Mouse (Mus musculus) hindbrain, embryonic 10.5 days (tissue): ENCODE data around the gene Hsp90b1. TPM values are rescaled to one million over a fixed set of nuclear protein-coding genes. Genes with fewer than 3 reads are reported as not detected.
"Not testable (repeated sequence)": the region's sequence is repeated elsewhere in the genome, so short reads cannot be mapped to it uniquely, and the experiment has no call there.

Source experiments
- DNase-seq: peaks from one replicate; pipeline ENCODE4 v3.0.0-alpha.2; 2017; ENCODE audit warnings: low spot score
- H3K27ac ChIP-seq: fragments of 300-500 bp; sonication (generic); 2 replicates; pipeline ENCODE4 v1.5.1; 2016; ENCODE audit warnings: mild to moderate bottlenecking, moderate library complexity
- H3K27me3 ChIP-seq: fragments of 300-500 bp; sonication (generic); 2 replicates; pipeline ENCODE4 v1.6.1; 2016; ENCODE audit warnings: mild to moderate bottlenecking; ENCODE audit not compliant: poor library complexity, insufficient read depth, severe bottlenecking
- H3K36me3 ChIP-seq: fragments of 300-500 bp; sonication (generic); 2 replicates; pipeline ENCODE4 v1.6.1; 2016; ENCODE audit warnings: mild to moderate bottlenecking, moderate library complexity
- H3K4me1 ChIP-seq: fragments of 300-500 bp; sonication (generic); replicated peaks from 2 replicates; pipeline ENCODE4 v1.6.1; 2016; ENCODE audit warnings: mild to moderate bottlenecking
- H3K4me3 ChIP-seq: fragments of 300-500 bp; sonication (generic); 2 replicates; pipeline ENCODE4 v1.5.1; 2016; ENCODE audit warnings: mild to moderate bottlenecking, moderate library complexity
- H3K9me3 ChIP-seq: fragments of 300-500 bp; sonication (generic); 2 replicates; pipeline ENCODE4 v1.6.1; 2016; ENCODE audit warnings: mild to moderate bottlenecking, moderate library complexity
- WGBS: fragments of 180-500 bp; shearing (Covaris S2); methylation state at CpG from one replicate; pipeline ENCODE4 v1.1.7; 2016; 5-methylcytosine and 5-hydroxymethylcytosine counted together
- polyA plus RNA-seq: library from polyadenylated mRNA; unstranded; fragments of >200 nt; fragmentation: Nextera tagmentation; extraction: Ambion mirVana; gene quantifications from 2 replicates; pipeline ENCODE4 v1.2.1, GENCODE M21; 2016

Hsp90b1 gene
- polyA plus RNA-seq, 1 experiment from 2014 or later, result 412 TPM

DNA sequence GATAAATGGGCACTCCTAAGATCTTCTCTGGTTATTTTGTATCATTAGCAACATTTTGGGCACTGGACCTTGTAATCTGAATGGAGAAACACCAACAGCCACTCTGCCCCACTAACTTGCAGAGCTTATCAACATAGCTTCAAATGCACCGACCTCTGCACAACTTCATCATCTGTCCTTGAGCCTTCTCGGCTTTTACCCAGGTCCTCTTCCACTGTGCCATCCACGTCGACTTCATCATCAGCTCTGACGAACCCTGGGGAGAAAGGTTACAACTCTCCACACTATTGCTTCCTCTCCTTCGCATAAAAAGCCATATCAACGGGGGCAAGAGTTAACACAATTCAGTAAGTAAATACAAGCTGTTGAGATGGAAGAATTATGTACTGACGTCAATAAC, 1.2 kb downstream of the Hsp90b1 start:
- peaks cover 54% of the 10 kb centered on the region for H3K4me1 ChIP-seq
- no peaks in the 10 kb centered on the region for H3K27me3 ChIP-seq
- no peak for DNase-seq
- H3K9me3 ChIP-seq, result no peaks in the 10 kb centered on the region
- peak overlapping the region; percentile 94 for H3K4me3 ChIP-seq
- peaks cover 50% of the 10 kb centered on the region for H3K36me3 ChIP-seq
- H3K27ac ChIP-seq, result peak overlapping the region; percentile 98
- 10% methylated on average over 8 of the region's 8 CpGs for WGBS

DNA sequence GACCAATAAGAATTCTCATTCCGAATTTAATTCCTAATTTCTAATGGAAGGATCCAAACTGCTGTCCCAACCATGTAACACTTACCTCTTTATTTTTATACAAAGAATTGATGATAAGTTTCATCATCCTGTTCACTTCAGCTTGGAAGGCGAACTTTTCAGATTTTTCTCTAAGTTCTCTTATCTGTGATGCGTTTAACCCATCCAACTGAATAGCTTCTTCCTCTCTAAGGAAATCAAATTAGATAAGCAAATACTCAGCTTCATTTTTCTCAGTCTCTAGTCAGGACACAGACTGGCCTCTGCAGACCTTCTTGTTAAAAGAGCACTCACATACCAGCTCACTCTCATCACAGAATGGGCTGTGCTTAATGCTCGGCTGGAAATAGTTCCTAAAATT, 1.9 kb downstream of the Hsp90b1 start:
- Histone ChIP-seq H3K4me3 (peak overlapping the region; percentile 94), H3K27me3 (no peaks in the 10 kb centered on the region), H3K27ac (no peak overlapping the region), H3K9me3 (no peaks in the 10 kb centered on the region), H3K4me1 (peaks cover 54% of the 10 kb centered on the region), H3K36me3 (peaks cover 58% of the 10 kb centered on the region)
- DNase-seq, result no peak
- WGBS, result 83% methylated on average over 4 of the region's 4 CpGs

DNA sequence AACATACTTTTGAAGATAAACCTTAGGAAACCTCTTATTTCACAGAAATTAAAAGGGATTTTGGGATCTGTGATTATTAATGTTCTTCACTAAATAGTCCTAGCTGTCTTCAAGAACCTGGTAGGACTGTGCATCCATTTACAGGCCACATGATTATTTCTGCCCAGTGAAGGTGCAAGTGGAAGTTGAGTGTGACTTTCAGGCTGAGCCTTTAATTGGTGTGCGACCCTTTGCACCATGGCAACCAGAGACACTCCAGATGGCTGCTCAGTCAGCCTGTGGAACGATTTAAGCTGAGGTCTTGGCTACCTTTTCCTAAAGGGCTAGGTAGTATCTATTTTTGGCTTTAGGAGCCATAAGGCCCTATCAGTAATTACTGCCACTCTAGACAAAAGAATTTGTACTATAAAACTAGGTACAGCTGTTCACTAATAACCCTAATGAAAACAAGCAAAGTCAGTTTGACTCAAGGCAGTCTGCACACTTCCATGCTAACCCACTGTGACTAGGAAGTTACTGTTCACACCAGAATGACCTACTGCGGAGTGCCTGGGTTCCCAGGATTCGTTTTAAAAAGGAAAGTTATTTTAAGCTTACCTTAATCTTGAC, 2.9 kb downstream of the Hsp90b1 start:
- DNase-seq, result no peak
- Histone ChIP-seq H3K36me3 (peaks cover 68% of the 10 kb centered on the region), H3K4me3 (peak overlapping the region; percentile 94), H3K27me3 (no peaks in the 10 kb centered on the region), H3K27ac (no peak overlapping the region), H3K4me1 (peaks cover 54% of the 10 kb centered on the region), H3K9me3 (no peaks in the 10 kb centered on the region)
- 66% methylated on average over 4 of the region's 4 CpGs for WGBS

DNA sequence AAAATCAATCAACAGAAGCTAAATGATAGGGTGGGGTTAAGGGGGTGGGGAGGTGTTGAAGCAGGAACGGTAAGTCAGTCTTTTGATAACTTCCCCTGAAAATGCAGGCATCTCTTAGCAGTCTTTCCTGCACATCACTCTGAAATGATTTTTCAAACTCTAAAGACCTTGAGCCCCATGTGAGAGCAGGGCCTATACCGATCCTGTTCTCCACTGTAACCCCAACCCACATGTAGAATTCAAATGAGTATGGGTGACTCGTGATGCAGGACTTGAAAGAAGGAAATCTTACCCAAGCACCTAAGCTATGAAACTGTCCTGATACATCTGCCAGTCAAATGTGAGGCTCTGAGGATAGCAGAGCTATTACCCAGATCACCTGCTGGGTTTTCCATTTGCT, 4.3 kb downstream of the Hsp90b1 start:
- peak overlapping the region; percentile 24 for H3K4me3 ChIP-seq
- peaks cover 81% of the 10 kb centered on the region for H3K36me3 ChIP-seq
- H3K9me3 ChIP-seq, result no peaks in the 10 kb centered on the region
- H3K4me1 ChIP-seq, result peaks cover 47% of the 10 kb centered on the region
- no peak for DNase-seq
- no peaks in the 10 kb centered on the region for H3K27me3 ChIP-seq
- no peak overlapping the region for H3K27ac ChIP-seq
- 86% methylated on average over 3 of the region's 3 CpGs for WGBS

DNA sequence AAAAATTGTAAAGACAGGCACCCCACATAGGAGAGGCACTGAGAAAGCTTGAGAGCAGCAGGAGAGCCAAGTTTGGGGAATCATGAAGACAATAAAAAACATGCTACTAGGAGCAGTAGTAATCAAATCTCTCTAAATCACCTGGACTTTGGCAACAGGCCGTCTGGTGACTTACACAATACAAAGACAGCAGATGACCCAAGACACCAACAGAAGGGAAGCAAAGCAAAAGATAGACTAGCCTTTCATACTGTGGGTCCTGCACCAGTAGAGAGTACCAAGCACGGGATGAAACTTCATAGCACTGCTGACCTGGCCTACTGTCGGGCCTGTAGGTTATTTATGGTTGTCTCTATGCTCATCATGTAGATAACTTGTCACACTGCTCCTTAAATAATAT, 5.1 kb downstream of the Hsp90b1 start:
- H3K36me3 ChIP-seq, result peaks cover 88% of the 10 kb centered on the region

DNA sequence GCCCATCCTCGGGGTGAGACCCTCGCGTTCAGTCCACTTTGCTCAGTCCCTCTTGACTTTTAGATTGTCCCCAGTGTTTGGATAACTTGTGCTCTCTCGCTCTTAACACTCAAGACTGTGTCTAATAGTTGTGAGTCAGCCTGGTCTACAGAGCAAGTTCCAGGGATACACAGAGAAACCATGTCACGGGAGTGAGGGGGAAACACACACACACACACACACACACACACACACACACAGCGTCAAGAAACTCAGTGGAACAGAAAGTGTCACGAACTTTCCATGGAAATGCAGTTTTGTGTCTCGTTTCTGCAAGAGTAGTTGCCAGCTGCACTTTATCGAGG, 19.3 kb downstream of the Hsp90b1 start:
- H3K4me1 ChIP-seq, DNase-seq, H3K27me3 ChIP-seq, H3K9me3 ChIP-seq: not testable (repeated sequence)
- peaks cover 16% of the 10 kb centered on the region for H3K36me3 ChIP-seq
- peak overlapping the region; percentile 95 for H3K27ac ChIP-seq
- peak overlapping the region; percentile 76 for H3K4me3 ChIP-seq
- WGBS, result 30% methylated on average over 9 of the region's 9 CpGs

More for the DNA sequence above, 5.1 kb downstream of the Hsp90b1 start:
- Histone ChIP-seq H3K9me3 (no peaks in the 10 kb centered on the region), H3K27me3 (no peaks in the 10 kb centered on the region), H3K27ac (no peak overlapping the region), H3K4me3 (peak overlapping the region; percentile 24), H3K4me1 (peaks cover 47% of the 10 kb centered on the region)
- DNase-seq, result no peak
- whole genome bisulfite sequencing, result 77% methylated on average over 3 of the region's 3 CpGs

DNA sequence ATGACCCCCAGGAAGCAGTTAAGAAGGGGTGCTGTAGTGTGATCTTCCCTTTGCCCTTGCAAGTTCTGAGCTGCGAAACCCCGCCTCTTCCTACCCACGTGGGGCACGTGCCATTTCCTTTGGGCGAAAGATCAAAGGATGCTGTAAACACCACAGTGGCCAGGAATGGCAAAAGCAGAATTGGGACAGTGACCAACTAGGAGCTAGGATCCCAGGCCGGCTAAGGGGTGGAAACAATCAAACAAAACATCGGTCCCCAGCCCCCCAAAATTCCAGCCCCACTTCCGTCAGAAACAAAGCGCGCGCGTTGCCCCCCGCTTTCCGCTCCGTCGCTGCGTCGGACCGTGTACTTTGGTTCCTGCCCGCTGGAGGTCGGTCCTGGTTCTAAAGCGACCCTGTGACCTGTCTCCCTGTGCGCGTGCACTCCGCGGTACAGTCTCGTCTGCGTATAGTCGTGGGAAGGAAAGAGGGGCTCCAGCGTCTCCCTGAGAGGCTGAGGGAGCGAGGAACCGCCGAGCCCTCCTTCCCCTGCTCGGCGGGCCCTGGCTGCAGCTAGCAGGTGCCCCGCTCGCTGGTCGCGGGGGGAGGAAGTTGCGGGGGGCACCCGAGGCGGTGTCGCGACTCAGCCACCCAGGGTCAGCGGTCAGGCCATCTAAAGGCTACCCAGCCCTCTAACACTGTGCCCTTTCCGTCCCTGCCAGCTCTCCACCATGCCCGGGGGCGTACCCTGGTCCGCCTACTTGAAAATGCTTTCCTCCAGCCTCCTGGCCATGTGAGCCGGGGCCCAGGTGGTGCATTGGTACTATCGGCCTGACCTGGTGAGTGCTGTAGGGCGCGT, 19.9 kb downstream of the Hsp90b1 start:
- under 1% methylated on average over 53 of the region's 53 CpGs for WGBS
- not testable (repeated sequence) for H3K9me3 ChIP-seq, H3K4me1 ChIP-seq, H3K27me3 ChIP-seq
- Histone ChIP-seq H3K27ac (peak overlapping the region; percentile 95), H3K4me3 (peak overlapping the region; percentile 76), H3K36me3 (peaks cover 11% of the 10 kb centered on the region)
- peak; percentile 86 for DNase-seq

DNA sequence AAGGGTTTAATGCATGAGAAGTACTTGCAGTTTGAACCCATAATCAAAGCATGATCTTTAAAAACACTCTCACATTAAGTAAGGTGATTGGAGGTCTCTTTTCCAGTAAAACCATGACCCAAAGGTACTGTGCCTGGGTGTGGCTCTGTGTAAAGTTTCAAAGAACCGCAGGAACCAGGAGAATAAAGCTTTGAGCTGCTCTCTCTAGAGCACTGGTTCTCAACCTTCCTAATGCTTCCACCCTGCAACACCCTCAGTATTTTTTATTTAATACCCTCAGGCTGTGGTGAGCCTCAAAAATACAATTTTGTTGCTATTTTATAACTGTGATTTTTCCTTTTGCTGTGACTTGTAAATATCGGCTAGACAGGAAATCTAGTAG, 20.5 kb downstream of the Hsp90b1 start:
- H3K36me3 ChIP-seq, H3K9me3 ChIP-seq, H3K4me1 ChIP-seq, H3K27me3 ChIP-seq, DNase-seq: not testable (repeated sequence)
- WGBS, result 42% methylated on average over 2 of the region's 2 CpGs
- Histone ChIP-seq H3K4me3 (peak overlapping the region; percentile 76), H3K27ac (peak overlapping the region; percentile 95)

DNA sequence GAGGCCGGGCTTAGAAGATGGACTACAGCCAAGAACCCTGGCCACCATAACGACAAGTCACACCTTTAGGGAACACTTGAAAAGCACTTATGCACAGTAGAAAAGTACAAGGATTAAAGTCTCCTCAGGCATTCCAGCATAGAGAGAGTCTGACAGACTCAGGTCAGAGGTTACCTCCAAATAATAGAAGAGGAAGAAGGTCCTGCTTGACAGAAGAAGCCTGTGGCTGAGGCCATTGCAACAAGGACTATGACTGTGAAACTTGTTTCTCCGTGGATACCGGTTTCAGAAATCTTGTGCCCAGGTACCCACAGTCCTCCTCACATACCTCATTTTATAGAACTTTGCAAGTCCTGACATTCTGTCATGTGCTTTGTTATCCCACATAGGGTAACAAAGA, 34.8 kb downstream of the Hsp90b1 start:
- H3K4me1 ChIP-seq, H3K27me3 ChIP-seq, H3K27ac ChIP-seq, DNase-seq, H3K36me3 ChIP-seq, H3K9me3 ChIP-seq, H3K4me3 ChIP-seq: not testable (repeated sequence)
- WGBS, result 91% methylated on average over 4 of the region's 4 CpGs

Other genes with a start within 250 kb of the Hsp90b1 start
- gene Syn3, start 206.6 kb downstream of the Hsp90b1 start, polyA plus RNA-seq, result 3.2 and 3.9 TPM in 2 replicates
- 2.9 TPM in 2 replicates for gene Ttc41, start 302 bp upstream of the Hsp90b1 start, polyA plus RNA-seq
- not detected in 2 replicates for gene Gm49358, start 58.5 kb upstream of the Hsp90b1 start, polyA plus RNA-seq
- 0.77 and 1.4 TPM in 2 replicates for gene Nt5dc3, start 73.5 kb upstream of the Hsp90b1 start, polyA plus RNA-seq